Mouse (Mus musculus) naive thymus-derived CD4-positive, alpha-beta T cell, adult 5 months (primary cell): ENCODE data around the gene Actn2. TPM values are rescaled to one million over a fixed set of nuclear protein-coding genes. Genes with fewer than 3 reads are reported as not detected.

Experiments used
- polyA plus RNA-seq: library from polyadenylated mRNA; unstranded; fragments of 100-300 nt; shearing (Covaris generic); gene quantifications from one replicate; pipeline ENCODE4 v1.2.1, GENCODE M21; 2017

Actn2 gene
- polyA plus RNA-seq = 5.0 TPM

GRCm38 (mm10) chr13:12340183-12340975, at the start of gene Actn2:
Actn2 (minus strand) TSS chr13:12340760.

GRCm38 (mm10) chr13:12257391-12258380, 82.9 kb downstream of the Actn2 start, which contains the start of gene Mtr:
Mtr (minus strand) TSS chr13:12258113.

Other genes with a start within 250 kb of the Actn2 start
- not detected for gene Ryr2, start 233.8 kb downstream of the Actn2 start, polyA plus RNA-seq
- gene Mtr, start 82.6 kb downstream of the Actn2 start, polyA plus RNA-seq = 33.2 TPM
- 69.1 TPM for gene Heatr1, start 54.3 kb upstream of the Actn2 start, polyA plus RNA-seq
- 44.4 TPM for gene Lgals8, start 124.2 kb upstream of the Actn2 start, polyA plus RNA-seq
- 0.10 TPM for gene Edaradd, start 179.7 kb upstream of the Actn2 start, polyA plus RNA-seq
- 25.0 TPM for gene Ero1lb, start 225.1 kb upstream of the Actn2 start, polyA plus RNA-seq